Mouse (Mus musculus): ENCODE measurements at regions not wholly inside any gene's neighbourhood (a gene's known extent, or its start where the extent isn't known, plus 50 kb on each side); places are given as distances from the start of the nearest gene placed in this dataset.

GRCm38 (mm10) chr13:107710368-107710767 lies 333.9 kb upstream of the Smim15 start:
- TF ChIP-seq CHD2 (IDR thresholded peaks at IDR 0.05; ENCODE audit: low read depth, low read length) = no peak
- Histone ChIP-seq H3K9ac (ENCODE audit: insufficient read depth, low read depth, low read length, poor library complexity, severe bottlenecking) (no peak overlapping the region), H3K27ac (ENCODE audit: insufficient read depth, low read depth, low read length, poor library complexity, severe bottlenecking) (no peak overlapping the region), H3K36me3 (ENCODE audit: control insufficient read depth, insufficient read depth, low read length, poor library complexity, severe bottlenecking) (no peaks in the 10 kb centered on the region), H3K4me1 (ENCODE audit: control insufficient read depth in 2 of 2, insufficient read depth in 2 of 2, low read length in 2 of 2, poor library complexity in 1 of 2) (peaks cover 5 to 6% of the 10 kb centered on the region in 2 experiments; a peak in 3 of 4 replicates), H3K4me3 (ENCODE audit: insufficient read depth in 1 of 2, low read depth in 1 of 2, low read length in 2 of 2, poor library complexity in 1 of 2, severe bottlenecking in 1 of 2) (no peak overlapping the region), H3K9me3 (ENCODE audit: control insufficient read depth, insufficient read depth, low read depth, low read length) (no peaks in the 10 kb centered on the region)
- in situ Hi-C loops (cut with MboI; ENCODE audit: low sequenced_read_pairs in 2 of 2, unreplicated experiment in 2 of 2) = no loop called here
- no peak for DNase-seq (ENCODE audit: low read depth, low spot score)

- Histone ChIP-seq H3K36me3 (ENCODE audit: control insufficient read depth, insufficient read depth, low read length, poor library complexity, severe bottlenecking) (no peaks in the 10 kb centered on the region), H3K9ac (ENCODE audit: insufficient read depth, low read depth, low read length, poor library complexity, severe bottlenecking) (no peak overlapping the region), H3K9me3 (ENCODE audit: control insufficient read depth, insufficient read depth, low read depth, low read length) (no peaks in the 10 kb centered on the region), H3K4me1 (ENCODE audit: control insufficient read depth in 2 of 2, insufficient read depth in 2 of 2, low read length in 2 of 2, poor library complexity in 1 of 2) (peaks cover 0 to 6% of the 10 kb centered on the region in 2 experiments; a peak in 2 of 4 replicates), H3K4me3 (ENCODE audit: insufficient read depth in 1 of 2, low read depth in 1 of 2, low read length in 2 of 2, poor library complexity in 1 of 2, severe bottlenecking in 1 of 2) (no peak overlapping the region), H3K27ac (ENCODE audit: insufficient read depth, low read depth, low read length, poor library complexity, severe bottlenecking) (no peak overlapping the region)
- DNase-seq (ENCODE audit: low read depth, low spot score) = no peak
- TF ChIP-seq MAFK (IDR thresholded peaks at IDR 0.05; ENCODE audit: insufficient read depth, low read depth, low read length) (no peak), CHD2 (IDR thresholded peaks at IDR 0.05; ENCODE audit: low read depth, low read length) (no peak), ZNF384 (IDR thresholded peaks at IDR 0.05; ENCODE audit: low read depth, low read length) (no peak), ZC3H11A (IDR thresholded peaks at IDR 0.05; ENCODE audit: borderline replicate concordance, low read depth, low read length) (no peak), HCFC1 (IDR thresholded peaks at IDR 0.05; ENCODE audit: borderline replicate concordance, insufficient read depth, low read length) (no peak)
- in situ Hi-C loops (cut with MboI; ENCODE audit: low sequenced_read_pairs in 2 of 2, unreplicated experiment in 2 of 2) = no loop called here
These were observed 334.4 kb upstream of the Smim15 start for GRCm38 (mm10) chr13:107709828-107710227.

- Histone ChIP-seq H3K4me1 (ENCODE audit: control insufficient read depth in 2 of 2, insufficient read depth in 2 of 2, low read length in 2 of 2, poor library complexity in 1 of 2) (no peaks in the 10 kb centered on the region), H3K9me3 (ENCODE audit: control insufficient read depth, insufficient read depth, low read depth, low read length) (no peaks in the 10 kb centered on the region), H3K27ac (ENCODE audit: insufficient read depth, low read depth, low read length, poor library complexity, severe bottlenecking) (no peak overlapping the region), H3K4me3 (ENCODE audit: insufficient read depth in 1 of 2, low read depth in 1 of 2, low read length in 2 of 2, poor library complexity in 1 of 2, severe bottlenecking in 1 of 2) (no peak overlapping the region), H3K9ac (ENCODE audit: insufficient read depth, low read depth, low read length, poor library complexity, severe bottlenecking) (no peak overlapping the region), H3K36me3 (ENCODE audit: control insufficient read depth, insufficient read depth, low read length, poor library complexity, severe bottlenecking) (no peaks in the 10 kb centered on the region)
- in situ Hi-C loops (cut with MboI; ENCODE audit: low sequenced_read_pairs in 2 of 2, unreplicated experiment in 2 of 2) = no loop called here
- TF ChIP-seq ZNF384 (IDR thresholded peaks at IDR 0.05; ENCODE audit: low read depth, low read length) (no peak), ZC3H11A (IDR thresholded peaks at IDR 0.05; ENCODE audit: borderline replicate concordance, low read depth, low read length) (no peak), CHD2 (IDR thresholded peaks at IDR 0.05; ENCODE audit: low read depth, low read length) (no peak), MAFK (IDR thresholded peaks at IDR 0.05; ENCODE audit: insufficient read depth, low read depth, low read length) (no peak), HCFC1 (IDR thresholded peaks at IDR 0.05; ENCODE audit: borderline replicate concordance, insufficient read depth, low read length) (no peak)
- no peak for DNase-seq (ENCODE audit: low read depth, low spot score)
These were observed 340.5 kb upstream of the Smim15 start for GRCm38 (mm10) chr13:107703736-107704135.

- no peaks in the 10 kb centered on the region for H3K9me3 ChIP-seq (ENCODE audit: control insufficient read depth, insufficient read depth, low read depth, low read length)
- TF ChIP-seq ZC3H11A (IDR thresholded peaks at IDR 0.05; ENCODE audit: borderline replicate concordance, low read depth, low read length) (no peak), CHD2 (IDR thresholded peaks at IDR 0.05; ENCODE audit: low read depth, low read length) (no peak), ZNF384 (IDR thresholded peaks at IDR 0.05; ENCODE audit: low read depth, low read length) (no peak), MAFK (IDR thresholded peaks at IDR 0.05; ENCODE audit: insufficient read depth, low read depth, low read length) (no peak), HCFC1 (IDR thresholded peaks at IDR 0.05; ENCODE audit: borderline replicate concordance, insufficient read depth, low read length) (no peak)
- H3K36me3 ChIP-seq (ENCODE audit: control insufficient read depth, insufficient read depth, low read length, poor library complexity, severe bottlenecking) = no peaks in the 10 kb centered on the region
- no peak overlapping the region for H3K27ac ChIP-seq (ENCODE audit: insufficient read depth, low read depth, low read length, poor library complexity, severe bottlenecking)
- no peak overlapping the region for H3K9ac ChIP-seq (ENCODE audit: insufficient read depth, low read depth, low read length, poor library complexity, severe bottlenecking)
- in situ Hi-C loops (cut with MboI; ENCODE audit: low sequenced_read_pairs in 2 of 2, unreplicated experiment in 2 of 2) = no loop called here
- no peak overlapping the region for H3K4me3 ChIP-seq (ENCODE audit: insufficient read depth in 1 of 2, low read depth in 1 of 2, low read length in 2 of 2, poor library complexity in 1 of 2, severe bottlenecking in 1 of 2)
- no peak for DNase-seq (ENCODE audit: low read depth, low spot score)
- H3K4me1 ChIP-seq (ENCODE audit: control insufficient read depth in 2 of 2, insufficient read depth in 2 of 2, low read length in 2 of 2, poor library complexity in 1 of 2) = no peaks in the 10 kb centered on the region
These were observed 343.7 kb upstream of the Smim15 start for GRCm38 (mm10) chr13:107700268-107701139.
